Mouse (Mus musculus) heart, postnatal 14 days (tissue): ENCODE data around the gene Nedd4. TPM values are rescaled to one million over a fixed set of nuclear protein-coding genes. Genes with fewer than 3 reads are reported as not detected.

ENCODE experiments used
- DNase-seq, 2 experiments: peaks; one replicate each; pipeline ENCODE4 v3.0.0; 2021 to 2022
- intact Hi-C: fragments of 180-260 bp; cut with DNase I; formaldehyde crosslinking; loops from one replicate; pipeline ENCODE4 v1.15.1; 2025
- total RNA-seq, 2 experiments: library from RNA; stranded (reverse); gene quantifications; 2 replicates each; pipeline ENCODE4 v1.2.3; 2021

Gene Nedd4
- total RNA-seq, 2 experiments from 2014 or later = 405 to 416 TPM

- intact Hi-C loops = no loop called here
- no peak for DNase-seq
These were observed 116.9 kb downstream of the Nedd4 start for GRCm38 (mm10) chr9:72779004-72779403.

- intact Hi-C loops = no loop called here
- DNase-seq = no peak
These were observed 117.6 kb downstream of the Nedd4 start for GRCm38 (mm10) chr9:72779733-72780132.

GRCm38 (mm10) chr9:72780694-72781093, 118.5 kb downstream of the Nedd4 start:
- DNase-seq = no peak
- intact Hi-C loops = no loop called here

- intact Hi-C loops = no loop called here
- no peak for DNase-seq
These were observed 119.3 kb downstream of the Nedd4 start for GRCm38 (mm10) chr9:72781466-72781865.

GRCm38 (mm10) chr9:72782121-72782520, 120.0 kb downstream of the Nedd4 start:
- intact Hi-C loops = no loop called here
- no peak for DNase-seq

- intact Hi-C loops = no loop called here
- no peak for DNase-seq
These were observed 125.6 kb downstream of the Nedd4 start for GRCm38 (mm10) chr9:72787732-72788131.

GRCm38 (mm10) chr9:72790530-72791212, 128.5 kb downstream of the Nedd4 start:
- no peak for DNase-seq
- intact Hi-C loops = no loop called here

GRCm38 (mm10) chr9:72791213-72791582, 129.1 kb downstream of the Nedd4 start:
- intact Hi-C loops = no loop called here
- DNase-seq = no peak

GRCm38 (mm10) chr9:72791681-72792080, 129.5 kb downstream of the Nedd4 start:
- intact Hi-C loops = no loop called here
- DNase-seq = peak in 1 of 2 experiments; percentile 35

- intact Hi-C loops = no loop called here
- DNase-seq = no peak
These were observed 133.1 kb downstream of the Nedd4 start for GRCm38 (mm10) chr9:72795243-72795642.

- intact Hi-C loops = no loop called here
- DNase-seq = peak; percentile 67
These were observed 135.0 kb downstream of the Nedd4 start for GRCm38 (mm10) chr9:72797136-72797621.

Other genes starting within 250 kb of the Nedd4 start
- under 1 TPM; 0.91 to 0.95 TPM for gene Mns1, start 224.3 kb upstream of the Nedd4 start, total RNA-seq
- 1 to 10 TPM; 2.6 TPM for gene Tex9, start 170.1 kb upstream of the Nedd4 start, total RNA-seq
- 10 to 100 TPM; 11.4 to 11.6 TPM for gene Rfx7, start 130.1 kb upstream of the Nedd4 start, total RNA-seq
- gene Prtg, start 144.5 kb downstream of the Nedd4 start, total RNA-seq = under 1 TPM; 0.12 to 0.14 TPM